Mouse (Mus musculus) olfactory bulb, adult 2 months (tissue): ENCODE results near the gene Sorcs1. TPM values are rescaled to one million over a fixed set of nuclear protein-coding genes. Genes with fewer than 3 reads are reported as not detected.

Experiments used
- H3K27ac ChIP-seq: fragments of 200-500 bp; 2 replicates; pipeline ENCODE4 v1.5.1; 2012; ENCODE audit warnings: low read depth, low read length; ENCODE audit not compliant: insufficient read depth
- H3K4me1 ChIP-seq: fragments of 200-500 bp; 2 replicates; pipeline ENCODE4 v1.6.1; 2012; ENCODE audit warnings: low read length; ENCODE audit not compliant: control insufficient read depth, insufficient read depth
- H3K4me3 ChIP-seq: fragments of 200-500 bp; 2 replicates; pipeline ENCODE4 v1.5.1; 2012; ENCODE audit warnings: mild to moderate bottlenecking, low read depth, low read length, moderate library complexity; ENCODE audit not compliant: insufficient read depth
- CTCF ChIP-seq: fragments of 200-500 bp; IDR thresholded peaks from 2 replicates; pipeline ENCODE4 v1.5.1; 2012; ENCODE audit warnings: low read depth, mild to moderate bottlenecking, low read length, moderate library complexity; ENCODE audit not compliant: insufficient read depth
- POLR2A ChIP-seq: fragments of 200-500 bp; IDR thresholded peaks from 2 replicates; pipeline ENCODE4 v1.6.1; 2012; ENCODE audit warnings: mild to moderate bottlenecking, low read depth, low read length, moderate library complexity; ENCODE audit not compliant: insufficient read depth
- WGBS: fragments of 180-500 bp; shearing (Covaris S2); methylation state at CpG from one replicate; pipeline ENCODE4 v1.1.7; 2018; 5-methylcytosine and 5-hydroxymethylcytosine counted together
- polyA plus RNA-seq: library from polyadenylated mRNA; stranded (reverse); fragments of >200 nt; gene quantifications from 2 replicates; pipeline ENCODE4 v1.2.4, GENCODE M21; 2012; ENCODE audit warnings: low replicate concordance; ENCODE audit not compliant: missing spikeins, insufficient read depth, insufficient read length

Gene Sorcs1
- polyA plus RNA-seq, 1 experiment = not detected

- H3K27ac ChIP-seq = no peak overlapping the region
- TF ChIP-seq CTCF (no peak), POLR2A (no peak)
- no peak overlapping the region for H3K4me3 ChIP-seq
- H3K4me1 ChIP-seq = no peaks in the 10 kb centered on the region
Measured at GRCm38 (mm10) chr19:50582952-50583351, 95.5 kb downstream of the Sorcs1 start.

- 81% methylated on average over 1 of the region's 1 CpGs for WGBS
- no peak overlapping the region for H3K4me3 ChIP-seq
Measured at GRCm38 (mm10) chr19:50569669-50570195, 108.7 kb downstream of the Sorcs1 start.

GRCm38 (mm10) chr19:50566306-50566705 lies 112.1 kb downstream of the Sorcs1 start:
- 97% methylated on average over 2 of the region's 2 CpGs for WGBS
- H3K4me1 ChIP-seq = no peaks in the 10 kb centered on the region
- no peak overlapping the region for H3K27ac ChIP-seq
- TF ChIP-seq POLR2A (no peak), CTCF (no peak)
- H3K4me3 ChIP-seq = no peak overlapping the region

More at GRCm38 (mm10) chr19:50569669-50570195, 108.7 kb downstream of the Sorcs1 start:
- Histone ChIP-seq H3K4me1 (no peaks in the 10 kb centered on the region), H3K27ac (no peak overlapping the region)
- TF ChIP-seq CTCF (no peak), POLR2A (no peak)

GRCm38 (mm10) chr19:50558771-50559170 lies 119.7 kb downstream of the Sorcs1 start:
- no peak overlapping the region for H3K4me3 ChIP-seq
- WGBS = 55% methylated on average over 6 of the region's 6 CpGs
- no peaks in the 10 kb centered on the region for H3K4me1 ChIP-seq
- no peak for TF ChIP-seq CTCF
- no peak for TF ChIP-seq POLR2A
- no peak overlapping the region for H3K27ac ChIP-seq

- WGBS = 52% methylated on average over 5 of the region's 5 CpGs
- Histone ChIP-seq H3K27ac (no peak overlapping the region), H3K4me1 (no peaks in the 10 kb centered on the region), H3K4me3 (no peak overlapping the region)
- no peak for TF ChIP-seq POLR2A
- TF ChIP-seq CTCF = no peak
Measured at GRCm38 (mm10) chr19:50534031-50534430, 144.4 kb downstream of the Sorcs1 start.

- WGBS = 69% methylated on average over 3 of the region's 3 CpGs
- H3K27ac ChIP-seq = no peak overlapping the region
- TF ChIP-seq POLR2A (no peak), CTCF (no peak)
- no peaks in the 10 kb centered on the region for H3K4me1 ChIP-seq
- H3K4me3 ChIP-seq = no peak overlapping the region
Measured at GRCm38 (mm10) chr19:50527835-50528234, 150.6 kb downstream of the Sorcs1 start.

GRCm38 (mm10) chr19:50526094-50526493 lies 152.4 kb downstream of the Sorcs1 start:
- TF ChIP-seq POLR2A = no peak
- TF ChIP-seq CTCF = no peak
- Histone ChIP-seq H3K4me1 (no peaks in the 10 kb centered on the region), H3K27ac (no peak overlapping the region), H3K4me3 (no peak overlapping the region)
- WGBS = 54% methylated on average over 8 of the region's 8 CpGs

- TF ChIP-seq POLR2A (no peak), CTCF (no peak)
- Histone ChIP-seq H3K4me3 (no peak overlapping the region), H3K27ac (no peak overlapping the region), H3K4me1 (no peaks in the 10 kb centered on the region)
- 34% methylated on average over 4 of the region's 4 CpGs for WGBS
Measured at GRCm38 (mm10) chr19:50521943-50522342, 156.5 kb downstream of the Sorcs1 start.

- 29% methylated on average over 10 of the region's 10 CpGs for WGBS
- no peak for TF ChIP-seq POLR2A
- no peak overlapping the region for H3K4me3 ChIP-seq
- H3K4me1 ChIP-seq = no peaks in the 10 kb centered on the region
- H3K27ac ChIP-seq = no peak overlapping the region
Measured at GRCm38 (mm10) chr19:50515059-50515673, 163.3 kb downstream of the Sorcs1 start.
